Mouse (Mus musculus): Measurements from ENCODE around the gene Atp6v1a. TPM values are rescaled to one million over a fixed set of nuclear protein-coding genes. Genes with fewer than 3 reads are reported as not detected.

Gene Atp6v1a
- polyA plus RNA-seq, 1 experiment from 2014 or later, result 24.8 TPM

DNA sequence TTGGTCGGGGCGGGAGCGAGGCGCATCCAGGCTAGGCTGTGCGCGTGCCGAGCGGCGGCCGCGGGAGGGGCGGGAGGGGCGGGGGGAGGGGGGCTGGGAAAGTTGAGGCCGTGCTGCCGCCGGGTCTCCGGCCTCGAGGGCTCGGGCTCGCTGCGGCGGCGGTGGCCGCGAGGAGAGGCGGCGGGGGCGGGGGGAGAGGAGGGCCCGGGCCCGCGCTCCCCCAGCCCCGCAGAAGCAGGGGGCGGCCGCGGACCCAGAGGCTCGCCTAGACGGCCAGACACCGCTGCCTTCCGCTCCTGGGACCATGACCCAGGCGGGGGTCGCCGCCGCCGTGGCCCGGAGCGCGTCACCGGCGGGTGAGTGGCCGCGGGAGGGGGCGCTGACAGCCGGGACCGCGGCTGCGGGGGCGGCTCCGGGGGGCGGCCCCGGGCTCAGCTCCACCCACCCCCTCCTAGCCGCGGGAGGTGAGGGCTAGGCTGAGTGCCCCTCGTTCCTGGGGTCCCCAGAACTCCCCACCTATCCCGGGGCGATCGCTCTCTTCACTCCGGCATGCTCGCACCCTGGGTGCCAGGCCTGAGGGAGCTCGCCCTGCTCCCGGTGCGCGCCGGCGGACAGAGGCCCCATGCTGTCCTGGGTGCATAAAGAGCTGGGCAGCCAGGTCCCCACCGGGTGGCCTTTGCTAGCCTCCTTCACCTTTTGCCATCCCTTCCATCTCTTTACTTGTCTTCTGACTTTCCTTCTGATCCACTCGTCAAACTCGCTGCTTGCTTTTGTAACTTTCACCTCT, 33.8 kb upstream of the Atp6v1a start, which contains the start of gene Usf3:
TSS of gene Usf3 (plus strand) at position 92 of the 787 bp plus-strand sequence.
- H3K4me3 ChIP-seq (ENCODE audit: low read depth, low read length), result peak within 1 kb of the TSS; percentile 92
- peaks cover 35% of the 10 kb centered on the region for H3K4me1 ChIP-seq (ENCODE audit: control insufficient read depth, low read depth, low read length)
- ATAC-seq (ENCODE audit: low read depth), result peak; percentile 57
- no peaks in the 10 kb centered on the region for H3K27me3 ChIP-seq (ENCODE audit: control insufficient read depth, insufficient read depth, low read depth, low read length)
- H3K27ac ChIP-seq (ENCODE audit: low read length), result peak within 1 kb of the TSS; percentile 90
- H3K9ac ChIP-seq (ENCODE audit: low read depth, low read length), result peak within 1 kb of the TSS; percentile 93
- 1% methylated on average over 55 of the region's 77 CpGs for WGBS (ENCODE audit: insufficient replicate concordance)
- no peaks in the 10 kb centered on the region for H3K9me3 ChIP-seq (replicated peaks; ENCODE audit: control insufficient read depth, low read length)
- no peaks in the 10 kb centered on the region for H3K36me3 ChIP-seq (ENCODE audit: control insufficient read depth, insufficient read depth)
- H3K4me2 ChIP-seq (ENCODE audit: low read depth, low read length), result peak within 1 kb of the TSS; percentile 67

DNA sequence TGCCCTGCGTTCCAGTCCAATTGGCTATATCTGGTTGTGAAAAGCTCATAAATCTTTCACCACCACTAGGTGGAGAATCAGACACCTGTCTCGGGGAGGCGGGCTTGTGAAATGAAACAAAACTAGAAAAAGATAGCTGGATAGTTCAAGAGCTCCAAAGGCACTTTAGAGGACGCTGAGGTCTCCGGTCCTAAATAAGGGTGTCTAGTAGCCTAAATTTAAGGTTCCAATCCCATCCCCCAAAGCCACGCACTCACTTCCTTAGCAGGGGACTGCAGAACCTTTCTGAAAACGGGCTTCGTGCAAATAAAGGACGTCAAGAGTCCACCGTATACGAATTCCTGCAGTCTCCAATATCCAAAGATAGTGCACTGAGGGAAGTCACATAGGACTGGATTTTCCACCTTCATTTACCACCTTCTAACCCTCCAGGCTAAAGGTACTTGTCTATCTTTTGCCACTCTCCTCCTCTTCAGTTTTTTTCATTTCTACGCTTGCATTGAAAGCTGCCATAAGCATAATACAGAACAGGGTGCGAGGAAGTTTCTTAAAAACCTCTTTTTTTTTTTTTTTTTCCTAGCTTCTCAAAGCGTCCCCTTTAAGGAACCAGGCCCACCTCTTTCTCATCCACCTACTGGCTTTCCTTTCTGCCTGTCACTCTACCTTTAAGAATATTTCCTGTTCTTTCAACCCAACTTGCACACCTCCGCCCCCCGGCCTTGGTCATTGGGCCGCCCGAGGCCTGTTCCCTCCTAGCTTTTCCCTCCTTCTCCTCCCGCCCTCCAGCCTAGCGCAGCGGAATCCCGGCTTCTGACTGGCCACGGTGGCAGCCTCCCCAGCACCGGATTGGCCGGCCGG, 33.0 kb upstream of the Atp6v1a start:
- Histone ChIP-seq H3K27ac (ENCODE audit: low read length) (peak overlapping the region; percentile 89), H3K36me3 (ENCODE audit: control insufficient read depth, insufficient read depth) (no peaks in the 10 kb centered on the region)

DNA sequence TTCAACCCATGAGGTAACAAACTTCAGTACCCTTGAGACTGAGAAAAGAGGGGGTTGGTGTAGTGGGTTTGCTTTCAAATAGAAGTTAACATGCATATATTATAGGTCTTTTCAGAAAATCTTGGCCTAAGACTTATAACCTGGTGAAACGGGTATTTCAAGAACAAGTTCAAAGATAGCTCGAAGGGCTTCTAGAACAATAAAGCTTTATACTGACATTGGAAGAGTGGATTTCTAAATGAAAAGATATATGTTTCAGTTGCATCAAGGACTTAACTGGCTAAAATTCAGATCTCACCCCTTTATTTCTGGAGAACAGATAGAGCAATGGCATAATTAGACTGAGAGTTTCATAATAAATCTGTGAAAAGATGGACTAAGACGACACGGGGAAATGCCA, 29.5 kb upstream of the Atp6v1a start:
- H3K4me2 ChIP-seq (ENCODE audit: low read depth, low read length), result no peak overlapping the region
- 75% methylated on average over 4 of the region's 4 CpGs for WGBS (ENCODE audit: insufficient replicate concordance)
- H3K4me1 ChIP-seq (ENCODE audit: control insufficient read depth, low read depth, low read length), result peaks cover 1% of the 10 kb centered on the region
- H3K4me3 ChIP-seq (ENCODE audit: low read depth, low read length), result no peak overlapping the region
- H3K9ac ChIP-seq (ENCODE audit: low read depth, low read length), result no peak overlapping the region
- no peaks in the 10 kb centered on the region for H3K36me3 ChIP-seq (ENCODE audit: control insufficient read depth, insufficient read depth)
- H3K27ac ChIP-seq (ENCODE audit: low read length), result no peak overlapping the region
- H3K9me3 ChIP-seq (replicated peaks; ENCODE audit: control insufficient read depth, low read length), result no peaks in the 10 kb centered on the region
- ATAC-seq (ENCODE audit: low read depth), result no peak
- no peaks in the 10 kb centered on the region for H3K27me3 ChIP-seq (ENCODE audit: control insufficient read depth, insufficient read depth, low read depth, low read length)

More for the DNA sequence above, 33.0 kb upstream of the Atp6v1a start:
- WGBS (ENCODE audit: insufficient replicate concordance), result 0% methylated on average over 26 of the region's 26 CpGs
- H3K4me2 ChIP-seq (ENCODE audit: low read depth, low read length), result peak overlapping the region; percentile 67
- ATAC-seq (ENCODE audit: low read depth), result peak; percentile 97
- peak overlapping the region; percentile 70 for H3K9ac ChIP-seq (ENCODE audit: low read depth, low read length)
- peak overlapping the region; percentile 92 for H3K4me3 ChIP-seq (ENCODE audit: low read depth, low read length)
- peaks cover 30% of the 10 kb centered on the region for H3K4me1 ChIP-seq (ENCODE audit: control insufficient read depth, low read depth, low read length)
- no peaks in the 10 kb centered on the region for H3K27me3 ChIP-seq (ENCODE audit: control insufficient read depth, insufficient read depth, low read depth, low read length)
- H3K9me3 ChIP-seq (replicated peaks; ENCODE audit: control insufficient read depth, low read length), result no peaks in the 10 kb centered on the region

DNA sequence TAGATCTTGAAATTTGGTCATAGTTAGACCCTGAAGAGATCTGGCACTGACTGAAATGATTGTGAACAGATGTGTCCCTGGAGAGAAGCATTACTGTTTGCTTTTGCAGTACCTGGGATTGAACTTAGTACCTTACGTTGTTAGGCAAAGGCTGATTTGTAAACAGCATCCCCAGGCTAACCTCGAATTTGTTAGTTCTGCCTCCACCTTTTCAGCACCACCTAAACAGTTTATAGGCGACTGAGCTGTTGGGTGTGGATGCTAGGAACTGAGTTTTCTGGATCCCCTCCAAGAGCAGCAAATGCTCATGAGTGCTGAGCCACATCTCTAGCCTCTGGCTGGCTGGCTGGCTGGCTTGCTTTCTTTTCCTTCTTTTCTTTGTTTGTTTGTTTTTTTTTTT, 25.7 kb upstream of the Atp6v1a start:
- H3K36me3 ChIP-seq (ENCODE audit: control insufficient read depth, insufficient read depth), result no peaks in the 10 kb centered on the region
- H3K27me3 ChIP-seq (ENCODE audit: control insufficient read depth, insufficient read depth, low read depth, low read length), result no peaks in the 10 kb centered on the region
- WGBS (ENCODE audit: insufficient replicate concordance), result 49% methylated on average over 3 of the region's 3 CpGs
- H3K9me3 ChIP-seq (replicated peaks; ENCODE audit: control insufficient read depth, low read length), result no peaks in the 10 kb centered on the region
- H3K4me1 ChIP-seq (ENCODE audit: control insufficient read depth, low read depth, low read length), result no peaks in the 10 kb centered on the region
- H3K9ac ChIP-seq (ENCODE audit: low read depth, low read length), result no peak overlapping the region
- H3K4me3 ChIP-seq (ENCODE audit: low read depth, low read length), result no peak overlapping the region
- H3K27ac ChIP-seq (ENCODE audit: low read length), result peak overlapping the region; percentile 44; the same call in 1 of the 2 replicates
- no peak overlapping the region for H3K4me2 ChIP-seq (ENCODE audit: low read depth, low read length)
- peak; percentile 84 for ATAC-seq (ENCODE audit: low read depth)

DNA sequence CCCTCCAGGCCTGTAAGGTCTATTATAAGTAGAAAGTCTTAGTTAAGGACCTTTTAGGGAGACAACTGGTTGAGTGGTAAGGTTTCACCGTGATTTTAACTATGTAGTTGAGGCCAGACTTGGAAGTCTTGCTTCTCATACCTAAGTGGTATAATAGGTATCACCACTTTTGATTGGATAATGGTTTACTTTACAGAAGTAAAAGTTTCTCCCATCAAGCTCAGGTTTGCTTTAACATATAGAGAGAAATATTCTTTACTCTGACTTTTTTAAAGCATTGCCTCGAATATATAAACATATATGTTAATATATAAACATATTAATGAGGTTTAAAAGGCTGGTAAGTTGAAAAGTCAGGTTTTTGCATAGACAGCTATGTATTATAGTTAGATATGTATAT, 24.3 kb upstream of the Atp6v1a start:
- Histone ChIP-seq H3K4me3 (ENCODE audit: low read depth, low read length) (no peak overlapping the region), H3K36me3 (ENCODE audit: control insufficient read depth, insufficient read depth) (peaks cover 2% of the 10 kb centered on the region), H3K27ac (ENCODE audit: low read length) (no peak overlapping the region), H3K9ac (ENCODE audit: low read depth, low read length) (no peak overlapping the region), H3K27me3 (ENCODE audit: control insufficient read depth, insufficient read depth, low read depth, low read length) (no peaks in the 10 kb centered on the region), H3K4me2 (ENCODE audit: low read depth, low read length) (no peak overlapping the region), H3K9me3 (replicated peaks; ENCODE audit: control insufficient read depth, low read length) (no peaks in the 10 kb centered on the region), H3K4me1 (ENCODE audit: control insufficient read depth, low read depth, low read length) (no peaks in the 10 kb centered on the region)
- ATAC-seq (ENCODE audit: low read depth), result no peak
- WGBS (ENCODE audit: insufficient replicate concordance), result 79% methylated on average over 2 of the region's 2 CpGs

DNA sequence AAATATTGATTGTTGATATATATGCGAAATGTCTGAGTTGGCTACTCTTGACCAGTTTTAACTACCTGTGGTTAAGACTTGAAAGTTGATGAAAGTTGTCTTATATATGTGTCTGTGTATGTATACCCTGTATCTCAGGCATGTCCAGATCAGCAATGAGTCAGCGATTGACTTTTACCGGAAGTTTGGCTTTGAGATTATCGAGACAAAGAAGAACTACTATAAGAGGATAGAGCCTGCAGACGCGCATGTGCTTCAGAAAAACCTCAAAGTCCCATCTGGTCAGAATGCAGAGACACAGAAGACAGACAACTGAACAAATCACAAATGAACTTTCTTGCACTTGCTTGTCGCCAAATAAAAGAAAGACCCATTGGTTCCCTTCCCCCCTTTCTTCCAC, 19.8 kb upstream of the Atp6v1a start:
- WGBS (ENCODE audit: insufficient replicate concordance), result 43% methylated on average over 7 of the region's 7 CpGs
- H3K27me3 ChIP-seq (ENCODE audit: control insufficient read depth, insufficient read depth, low read depth, low read length), result no peaks in the 10 kb centered on the region
- no peak overlapping the region for H3K9ac ChIP-seq (ENCODE audit: low read depth, low read length)
- no peak overlapping the region for H3K27ac ChIP-seq (ENCODE audit: low read length)
- no peaks in the 10 kb centered on the region for H3K9me3 ChIP-seq (replicated peaks; ENCODE audit: control insufficient read depth, low read length)
- H3K4me2 ChIP-seq (ENCODE audit: low read depth, low read length), result no peak overlapping the region
- ATAC-seq (ENCODE audit: low read depth), result no peak
- no peak overlapping the region for H3K4me3 ChIP-seq (ENCODE audit: low read depth, low read length)
- H3K4me1 ChIP-seq (ENCODE audit: control insufficient read depth, low read depth, low read length), result no peaks in the 10 kb centered on the region; the same call in 1 of the 2 replicates
- H3K36me3 ChIP-seq (ENCODE audit: control insufficient read depth, insufficient read depth), result peaks cover 2% of the 10 kb centered on the region

DNA sequence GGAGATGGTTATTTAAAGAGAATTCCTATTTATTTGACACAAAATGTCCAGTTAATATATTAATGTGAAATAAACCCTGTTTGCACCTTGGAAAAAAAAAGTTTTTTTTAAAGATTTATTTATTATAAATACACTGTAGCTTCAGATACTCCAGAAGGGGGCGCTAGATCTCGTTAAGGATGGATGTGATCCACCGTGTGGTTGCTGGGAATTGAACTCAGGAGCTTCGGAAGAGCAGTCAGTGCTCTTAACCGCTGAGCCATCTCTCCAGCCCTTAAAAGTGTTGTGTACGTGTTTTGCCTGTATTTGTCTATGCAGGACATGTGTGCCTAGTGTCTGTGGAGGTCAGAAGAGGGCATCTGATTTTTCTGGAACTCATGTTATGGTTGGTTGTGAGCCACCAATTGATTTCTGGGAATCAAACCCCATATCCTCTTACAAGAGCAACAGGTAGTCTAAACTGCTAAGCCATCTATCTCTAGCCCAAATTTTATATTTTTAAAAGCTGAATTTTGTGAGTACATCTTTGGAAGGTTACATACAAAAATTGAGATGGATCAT, 15.1 kb upstream of the Atp6v1a start:
- Histone ChIP-seq H3K4me3 (ENCODE audit: low read depth, low read length) (no peak overlapping the region), H3K27me3 (ENCODE audit: control insufficient read depth, insufficient read depth, low read depth, low read length) (no peaks in the 10 kb centered on the region), H3K36me3 (ENCODE audit: control insufficient read depth, insufficient read depth) (no peaks in the 10 kb centered on the region; the same call in 1 of the 2 replicates), H3K9me3 (replicated peaks; ENCODE audit: control insufficient read depth, low read length) (no peaks in the 10 kb centered on the region), H3K4me2 (ENCODE audit: low read depth, low read length) (no peak overlapping the region), H3K9ac (ENCODE audit: low read depth, low read length) (no peak overlapping the region), H3K27ac (ENCODE audit: low read length) (no peak overlapping the region), H3K4me1 (ENCODE audit: control insufficient read depth, low read depth, low read length) (no peaks in the 10 kb centered on the region; the same call in 1 of the 2 replicates)
- peak; percentile 19; the same call in 1 of the 2 replicates for ATAC-seq (ENCODE audit: low read depth)
- WGBS (ENCODE audit: insufficient replicate concordance), result 54% methylated on average over 6 of the region's 6 CpGs

DNA sequence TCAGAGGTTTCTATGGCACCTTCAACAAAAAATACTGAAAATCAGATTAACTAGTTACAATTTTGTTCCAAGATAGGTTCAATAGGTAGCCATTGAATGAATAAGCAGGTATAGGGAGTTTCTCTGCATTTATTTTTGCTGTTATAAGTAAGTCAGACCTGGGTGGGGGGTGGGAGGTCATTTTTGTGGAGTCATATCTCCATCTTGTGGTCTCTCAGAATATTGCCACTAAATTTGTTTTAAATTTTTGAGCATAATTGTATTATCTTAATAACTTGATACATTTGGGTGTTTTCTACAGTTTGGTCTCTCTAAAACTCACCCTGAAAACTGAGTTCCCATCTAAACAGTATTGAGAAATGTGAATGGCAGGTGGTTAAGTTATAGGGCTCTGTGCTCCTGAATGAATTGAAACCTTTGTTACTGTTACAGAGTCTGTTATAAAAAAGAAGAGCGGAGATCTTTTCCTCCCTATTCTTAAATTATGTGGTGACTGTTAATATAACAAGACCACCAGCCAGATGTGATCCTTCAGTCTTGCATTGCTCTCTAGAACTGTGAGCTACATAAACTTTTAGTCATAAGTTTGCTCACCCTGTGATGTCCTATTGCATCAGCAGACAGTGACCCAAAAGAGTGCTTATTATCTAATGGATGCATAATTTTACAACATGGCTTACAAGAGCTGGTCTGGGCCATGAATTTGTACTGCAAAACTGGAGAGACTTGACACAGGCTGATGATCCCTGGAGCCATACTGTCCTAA, 9.7 kb upstream of the Atp6v1a start:
- Histone ChIP-seq H3K4me3 (ENCODE audit: low read depth, low read length) (no peak overlapping the region), H3K36me3 (ENCODE audit: control insufficient read depth, insufficient read depth) (no peaks in the 10 kb centered on the region), H3K4me2 (ENCODE audit: low read depth, low read length) (no peak overlapping the region), H3K9me3 (replicated peaks; ENCODE audit: control insufficient read depth, low read length) (no peaks in the 10 kb centered on the region), H3K9ac (ENCODE audit: low read depth, low read length) (no peak overlapping the region), H3K27ac (ENCODE audit: low read length) (no peak overlapping the region), H3K27me3 (ENCODE audit: control insufficient read depth, insufficient read depth, low read depth, low read length) (no peaks in the 10 kb centered on the region), H3K4me1 (ENCODE audit: control insufficient read depth, low read depth, low read length) (no peaks in the 10 kb centered on the region)
- ATAC-seq (ENCODE audit: low read depth), result no peak
- WGBS (ENCODE audit: insufficient replicate concordance), result 98% methylated on average over 1 of the region's 1 CpGs

Data from liver, embryonic 16.5 days (tissue).